Mouse (Mus musculus) CD8-positive naive resting alpha-beta T cell, adult 57 days (primary cell): ENCODE data around the gene Enam. TPM values are rescaled to one million over a fixed set of nuclear protein-coding genes. Genes with fewer than 3 reads are reported as not detected.

Source experiments
- total RNA-seq: library from RNA; stranded (reverse); gene quantifications from one replicate; pipeline ENCODE4 v1.2.4, GENCODE M21; 2023

The Enam gene
- total RNA-seq = not detected

DNA sequence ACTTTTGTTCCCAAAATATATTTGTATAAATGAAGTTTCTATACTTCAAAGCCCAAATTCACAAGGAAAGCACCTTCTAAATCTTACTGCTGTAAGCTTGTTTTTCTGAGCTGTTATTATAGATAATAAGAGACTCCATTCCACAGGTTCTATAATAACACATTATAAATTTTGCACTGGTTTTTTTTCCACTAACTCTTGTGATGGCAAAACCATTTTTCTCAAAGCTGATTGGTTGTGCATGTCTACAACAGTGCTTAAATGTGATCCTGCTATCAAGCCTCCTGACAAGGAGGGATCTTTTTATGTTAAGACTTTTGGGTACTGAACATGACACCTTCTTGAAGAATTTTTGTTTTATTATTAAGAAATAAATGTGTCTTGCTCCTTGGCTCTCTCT lies at the start of gene Enam:
TSS of gene Enam (plus strand) at position 301 of the 400 bp plus-strand sequence.

DNA sequence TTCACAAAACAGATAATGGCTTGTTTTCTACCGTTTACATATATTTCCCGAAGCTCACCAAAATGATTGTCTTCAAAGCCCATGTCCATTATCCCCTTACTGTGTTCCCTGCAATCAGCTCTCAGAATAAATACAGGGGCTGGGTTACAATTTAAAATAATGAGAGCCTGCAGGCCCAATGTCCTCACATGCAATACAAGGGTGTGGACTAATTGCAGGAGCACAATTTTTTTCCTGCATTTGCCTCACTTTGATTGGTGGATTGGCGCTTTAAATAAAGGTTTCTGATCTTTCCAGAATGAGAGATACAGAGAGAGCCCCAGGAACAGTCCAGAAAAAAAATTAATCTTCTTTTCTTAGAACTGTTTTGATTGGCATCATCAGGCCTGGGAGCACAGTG lies 32.1 kb upstream of the Enam start, which contains the start of gene Ambn:
TSS of gene Ambn (plus strand) at position 301 of the 400 bp plus-strand sequence.

DNA sequence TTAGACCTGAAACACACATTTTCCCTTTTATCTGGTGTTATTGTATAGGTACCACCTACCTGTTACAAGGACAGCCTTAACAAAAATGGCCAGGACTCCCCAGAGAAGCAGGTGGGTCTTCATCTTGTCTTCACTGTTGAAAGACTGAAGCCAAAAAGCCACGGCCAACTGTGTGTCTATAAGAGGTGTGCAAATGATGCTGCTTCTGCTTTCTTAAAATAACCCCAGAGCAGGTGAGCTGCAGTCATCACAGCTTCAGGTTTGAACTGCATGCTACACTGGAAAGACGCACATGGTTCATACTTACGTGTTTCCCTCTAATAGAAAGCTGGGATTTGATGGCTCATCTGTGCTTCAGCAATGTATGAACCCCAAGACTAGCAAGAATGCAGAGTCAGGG lies 39.9 kb downstream of the Enam start, which contains the start of gene Jchain:
TSS of gene Jchain (minus strand) at position 235 of the 400 bp plus-strand sequence.

DNA sequence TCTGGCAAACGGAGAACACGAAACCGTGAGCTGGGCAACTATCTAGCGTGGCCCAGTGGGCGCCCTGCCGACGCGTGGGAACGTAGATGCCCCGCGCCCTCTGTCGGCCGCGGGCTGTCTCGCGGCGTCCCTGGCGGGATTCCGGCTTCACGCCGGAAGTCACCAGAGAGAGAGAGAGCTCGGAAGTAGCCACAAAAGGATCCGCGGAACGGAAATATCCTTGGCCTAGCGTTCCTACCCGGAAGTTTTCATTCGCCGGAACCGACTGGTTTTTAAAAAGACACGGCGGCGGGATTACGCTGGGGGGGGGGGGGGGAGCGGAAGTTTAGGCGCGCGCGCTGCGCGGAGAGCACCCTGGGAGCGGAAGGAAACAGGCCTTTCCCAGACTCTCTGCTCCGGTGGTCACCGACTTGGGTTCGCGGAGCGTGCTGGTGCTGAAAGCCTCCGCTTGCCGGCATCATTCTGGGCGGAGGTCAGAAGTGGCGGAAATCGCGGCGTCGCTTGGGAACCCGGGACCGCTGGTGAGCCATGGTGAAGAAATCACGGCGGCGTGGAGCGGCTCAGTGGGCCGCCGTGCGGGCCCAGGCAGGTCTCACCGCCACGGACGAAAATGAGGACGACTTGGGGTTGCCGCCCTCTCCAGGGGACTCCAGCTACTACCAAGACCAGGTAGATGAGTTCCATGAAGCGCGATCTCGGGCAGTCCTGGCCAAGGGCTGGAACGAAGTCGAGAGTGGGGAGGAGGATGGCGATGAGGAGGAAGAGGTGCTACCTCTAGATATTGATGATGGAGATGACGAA lies 66.5 kb downstream of the Enam start, which contains the start of gene Utp3:
TSS of gene Utp3 (plus strand) at position 377 of the 801 bp plus-strand sequence.

Other genes starting within 250 kb of the Enam start
- gene Gm7714, start 219.1 kb upstream of the Enam start, total RNA-seq = not detected
- not detected for gene Prol1, start 170.7 kb upstream of the Enam start, total RNA-seq
- gene Amtn, start 111.9 kb upstream of the Enam start, total RNA-seq = not detected
- not detected for gene Ambn, start 32.0 kb upstream of the Enam start, total RNA-seq
- 44.3 TPM for gene Jchain, start 39.9 kb downstream of the Enam start, total RNA-seq
- gene Utp3, start 66.5 kb downstream of the Enam start, total RNA-seq = 45.4 TPM
- gene Rufy3, start 77.1 kb downstream of the Enam start, total RNA-seq = 6.1 TPM
- gene Grsf1, start 188.2 kb downstream of the Enam start, total RNA-seq = 37.7 TPM
- gene Mob1b, start 232.9 kb downstream of the Enam start, total RNA-seq = 20.7 TPM